Mouse (Mus musculus) neural tube, embryonic 14.5 days (tissue): ENCODE measurements around the gene Bean1. TPM values are rescaled to one million over a fixed set of nuclear protein-coding genes. Genes with fewer than 3 reads are reported as not detected.
A peak's percentile ranks its signal among the peaks of the same experiment; 100 is the strongest.
"Not testable (repeated sequence)": the region's sequence is repeated elsewhere in the genome, so short reads cannot be mapped to it uniquely, and the experiment has no call there.

ENCODE experiments used
- ATAC-seq: fragments of 200-750 bp; cut with Nextera tagmentation; 2 replicates; pipeline ENCODE4 v1.8.0; 2017; ENCODE audit warnings: low read depth, mild to moderate bottlenecking, moderate TSS enrichment, moderate library complexity
- H3K27ac ChIP-seq: fragments of 300-500 bp; sonication (generic); 2 replicates; pipeline ENCODE4 v1.5.1; 2014; ENCODE audit warnings: low read depth, mild to moderate bottlenecking, control low read depth, low read length, moderate library complexity, mixed read lengths
- H3K27me3 ChIP-seq: fragments of 300-500 bp; sonication (generic); 2 replicates; pipeline ENCODE4 v1.6.1; 2014; ENCODE audit warnings: low read length; ENCODE audit not compliant: control insufficient read depth, insufficient read depth
- H3K36me3 ChIP-seq: fragments of 300-500 bp; sonication (generic); 2 replicates; pipeline ENCODE4 v1.6.1; 2014; ENCODE audit warnings: low read length, mixed read lengths; ENCODE audit not compliant: control insufficient read depth, insufficient read depth
- H3K4me1 ChIP-seq: fragments of 300-500 bp; sonication (generic); 2 replicates; pipeline ENCODE4 v1.6.1; 2014; ENCODE audit warnings: low read length; ENCODE audit not compliant: control insufficient read depth, insufficient read depth
- H3K4me2 ChIP-seq: fragments of 300-500 bp; sonication (generic); 2 replicates; pipeline ENCODE4 v1.6.1; 2014; ENCODE audit warnings: mild to moderate bottlenecking, low read depth, low read length, control low read depth
- H3K4me3 ChIP-seq: fragments of 300-500 bp; sonication (generic); 2 replicates; pipeline ENCODE4 v1.5.1; 2014; ENCODE audit warnings: low read depth, low read length, control low read depth, mixed read lengths
- H3K9ac ChIP-seq: fragments of 300-500 bp; sonication (generic); replicated peaks from 2 replicates; pipeline ENCODE4 v1.6.1; 2014; ENCODE audit warnings: low read depth, mild to moderate bottlenecking, control low read depth, low read length, mixed read lengths
- H3K9me3 ChIP-seq: fragments of 300-500 bp; sonication (generic); 2 replicates; pipeline ENCODE4 v1.6.1; 2016; ENCODE audit warnings: low read length; ENCODE audit not compliant: control insufficient read depth
- WGBS: fragments of 180-500 bp; shearing (Covaris S2); extraction: QIAGEN DNeasy Blood & Tissue Kit; methylation state at CpG from one replicate; pipeline ENCODE4 v1.1.7; 2014; 5-methylcytosine and 5-hydroxymethylcytosine counted together
- polyA plus RNA-seq: library from polyadenylated mRNA; unstranded; fragments of >200 nt; fragmentation: Nextera tagmentation; extraction: Ambion mirVana; gene quantifications from 2 replicates; pipeline ENCODE4 v1.2.1, GENCODE M21; 2014

Bean1 gene
- polyA plus RNA-seq, 1 experiment from 2014 or later = 13.5 TPM

DNA sequence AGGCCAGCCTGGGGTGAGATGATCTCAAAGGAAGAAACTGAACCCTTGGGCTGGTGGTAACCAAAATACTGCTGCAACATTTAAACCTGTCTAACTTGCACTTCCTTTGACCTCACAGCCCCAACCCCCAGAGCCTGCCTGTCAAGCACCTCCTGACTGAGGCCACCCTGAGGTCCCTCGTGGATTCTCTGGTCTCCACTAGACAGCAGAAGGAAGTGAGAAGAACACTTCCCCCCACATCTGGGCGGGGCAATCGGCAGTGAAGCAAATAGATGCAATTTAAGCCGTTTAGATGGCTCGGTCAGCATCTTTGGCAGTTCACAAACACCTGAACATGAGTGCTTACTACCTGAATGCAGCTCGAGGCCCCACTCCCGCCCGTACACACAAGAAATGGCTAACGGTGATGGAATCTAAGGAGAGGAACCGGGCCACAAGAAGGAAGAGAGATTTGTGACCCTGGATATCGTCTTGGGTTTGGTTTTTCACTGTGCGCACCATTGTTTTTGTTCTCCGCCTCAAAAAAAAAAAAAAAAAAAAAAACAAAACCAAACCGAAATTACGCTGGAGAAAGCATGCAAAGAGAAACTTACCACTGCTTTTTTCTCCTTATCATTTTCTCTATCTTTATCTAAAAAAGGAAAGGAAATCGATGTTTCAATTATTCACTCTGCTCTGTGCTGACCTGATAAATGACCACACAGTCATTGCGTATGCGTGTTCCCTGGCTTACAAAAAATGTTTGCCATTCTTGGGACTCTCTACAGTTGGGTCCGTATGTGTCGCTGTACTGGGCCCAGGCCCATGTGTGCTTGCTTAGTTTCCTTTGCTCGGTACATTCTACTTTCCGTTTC, 77.0 kb downstream of the Bean1 start:
- H3K4me1 ChIP-seq = peaks cover 8% of the 10 kb centered on the region; the same call in 1 of the 2 replicates
- WGBS = 73% methylated on average over 22 of the region's 22 CpGs
- ATAC-seq = no peak
- peak overlapping the region; percentile 86; the same call in 1 of the 2 replicates for H3K9ac ChIP-seq
- H3K4me2 ChIP-seq = peak overlapping the region; percentile 61
- H3K36me3 ChIP-seq = peaks cover 12% of the 10 kb centered on the region
- 0 out of 2 replicates have a peak, but pooled peaks cover 3% of the 10 kb centered on the region for H3K27me3 ChIP-seq
- no peak overlapping the region for H3K27ac ChIP-seq
- H3K4me3 ChIP-seq = peak overlapping the region; percentile 87
- no peaks in the 10 kb centered on the region for H3K9me3 ChIP-seq

- peak; percentile 12; the same call in 1 of the 2 replicates for ATAC-seq
- H3K27ac ChIP-seq = no peak overlapping the region
Measured at GRCm38 (mm10) chr8:104247908-104248275, 77.7 kb downstream of the Bean1 start.

DNA sequence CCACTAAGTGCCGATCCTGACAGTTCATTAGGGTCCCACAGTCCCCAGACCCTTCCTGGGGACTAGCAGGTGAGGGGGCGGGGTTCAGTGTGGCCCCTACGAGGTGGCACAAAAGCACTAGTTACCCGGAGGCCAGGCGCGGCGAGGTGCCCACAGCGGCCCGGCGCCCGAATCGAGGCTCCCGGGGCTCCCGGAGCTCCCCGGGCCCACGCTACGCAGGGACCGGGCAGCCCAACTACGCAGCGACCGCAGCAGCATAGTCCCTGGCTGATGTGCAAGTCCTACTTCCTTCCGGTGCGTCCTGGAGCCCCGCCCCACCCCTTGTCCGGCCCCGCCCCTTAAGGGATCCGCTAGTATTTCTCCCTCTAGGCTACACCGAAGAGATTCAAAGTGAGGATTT, 78.0 kb downstream of the Bean1 start, which contains the start of gene Tk2:
Tk2 (minus strand) TSS at position 283 of the 400 bp plus-strand sequence.
- ATAC-seq = peak; percentile 94
- Histone ChIP-seq H3K4me2 (peak within 1 kb of the TSS; percentile 61), H3K36me3 (0 out of 2 replicates have a peak, but pooled peaks cover 2% of the 10 kb centered on the region), H3K4me1 (peaks cover 8% of the 10 kb centered on the region; the same call in 1 of the 2 replicates), H3K4me3 (peak within 1 kb of the TSS; percentile 87), H3K9ac (peak within 1 kb of the TSS; percentile 86), H3K27ac (no peak within 1 kb of the TSS), H3K27me3 (0 out of 2 replicates have a peak, but pooled peaks cover 3% of the 10 kb centered on the region), H3K9me3 (no peaks in the 10 kb centered on the region)
- WGBS = under 1% methylated on average over 28 of the region's 28 CpGs

More at GRCm38 (mm10) chr8:104247908-104248275, 77.7 kb downstream of the Bean1 start:
- H3K4me2 ChIP-seq = peak overlapping the region; percentile 61
- peaks cover 6% of the 10 kb centered on the region; the same call in 1 of the 2 replicates for H3K36me3 ChIP-seq
- WGBS = 3% methylated on average over 11 of the region's 11 CpGs
- H3K27me3 ChIP-seq = 0 out of 2 replicates have a peak, but pooled peaks cover 3% of the 10 kb centered on the region
- no peaks in the 10 kb centered on the region for H3K9me3 ChIP-seq
- peaks cover 8% of the 10 kb centered on the region; the same call in 1 of the 2 replicates for H3K4me1 ChIP-seq
- H3K9ac ChIP-seq = peak overlapping the region; percentile 86
- peak overlapping the region; percentile 87 for H3K4me3 ChIP-seq

DNA sequence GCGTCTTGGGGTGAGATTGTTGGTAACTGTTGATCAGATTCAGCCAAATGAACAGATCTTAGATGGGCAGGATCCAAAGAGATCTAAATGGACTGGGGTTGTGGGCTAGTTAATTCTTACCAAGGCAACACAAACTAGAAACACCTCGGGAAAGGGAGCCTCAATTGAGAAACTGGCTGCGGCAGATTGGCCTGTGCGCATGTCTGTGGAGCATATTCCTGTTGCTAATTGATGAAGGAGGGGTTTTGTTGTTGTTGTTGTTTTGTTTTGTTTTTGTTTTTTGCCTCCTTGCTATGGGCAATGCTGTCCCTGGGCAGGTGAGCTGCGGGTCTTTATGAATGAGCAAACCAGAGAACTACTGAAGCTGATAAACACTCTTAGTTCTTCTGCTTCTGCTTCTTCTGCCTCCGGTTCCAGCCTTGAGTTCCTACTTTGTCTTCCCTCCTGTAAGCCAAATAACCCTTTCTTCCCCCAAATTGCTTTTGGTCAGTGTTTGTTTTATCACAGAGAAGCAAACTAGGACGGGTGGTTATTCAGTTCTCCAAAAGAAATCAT, 79.3 kb downstream of the Bean1 start:
- no peak overlapping the region for H3K9ac ChIP-seq
- ATAC-seq = no peak
- H3K4me1 ChIP-seq = peaks cover 8% of the 10 kb centered on the region; the same call in 1 of the 2 replicates
- H3K27ac ChIP-seq = no peak overlapping the region
- 0 out of 2 replicates have a peak, but pooled peaks cover 3% of the 10 kb centered on the region for H3K27me3 ChIP-seq
- H3K4me3 ChIP-seq = no peak overlapping the region
- H3K4me2 ChIP-seq = no peak overlapping the region
- 88% methylated on average over 7 of the region's 7 CpGs for WGBS
- H3K36me3 ChIP-seq = no peaks in the 10 kb centered on the region
- no peaks in the 10 kb centered on the region for H3K9me3 ChIP-seq

- Histone ChIP-seq H3K9me3 (no peaks in the 10 kb centered on the region), H3K4me2 (peak within 1 kb of the TSS; percentile 66), H3K4me1 (peaks cover 8% of the 10 kb centered on the region; the same call in 1 of the 2 replicates), H3K27me3 (0 out of 2 replicates have a peak, but pooled peaks cover 3% of the 10 kb centered on the region), H3K4me3 (peak within 1 kb of the TSS; percentile 55), H3K36me3 (no peaks in the 10 kb centered on the region), H3K27ac (0 out of 2 replicates have a peak within 1 kb of the TSS, but pooled peaks have one; percentile 48), H3K9ac (peak within 1 kb of the TSS; percentile 47)
- 4% methylated on average over 41 of the region's 41 CpGs for WGBS
- peak; percentile 81 for ATAC-seq
Measured at GRCm38 (mm10) chr8:104250439-104251367, 80.5 kb downstream of the Bean1 start, which contains the start of gene Cklf. Gene Cklf, plus strand, starts transcription at chr8:104250861.

- H3K27me3 ChIP-seq = 0 out of 2 replicates have a peak, but pooled peaks cover 3% of the 10 kb centered on the region
- no peak overlapping the region; the same call in 1 of the 2 replicates for H3K9ac ChIP-seq
- 0% methylated on average over 7 of the region's 7 CpGs for WGBS
- no peak for ATAC-seq
- peak overlapping the region; percentile 55 for H3K4me3 ChIP-seq
- no peaks in the 10 kb centered on the region for H3K9me3 ChIP-seq
- no peak overlapping the region for H3K27ac ChIP-seq
- peak overlapping the region; percentile 66 for H3K4me2 ChIP-seq
- no peaks in the 10 kb centered on the region for H3K36me3 ChIP-seq
- peaks cover 8% of the 10 kb centered on the region; the same call in 1 of the 2 replicates for H3K4me1 ChIP-seq
Measured at GRCm38 (mm10) chr8:104251461-104251860, 81.2 kb downstream of the Bean1 start.

DNA sequence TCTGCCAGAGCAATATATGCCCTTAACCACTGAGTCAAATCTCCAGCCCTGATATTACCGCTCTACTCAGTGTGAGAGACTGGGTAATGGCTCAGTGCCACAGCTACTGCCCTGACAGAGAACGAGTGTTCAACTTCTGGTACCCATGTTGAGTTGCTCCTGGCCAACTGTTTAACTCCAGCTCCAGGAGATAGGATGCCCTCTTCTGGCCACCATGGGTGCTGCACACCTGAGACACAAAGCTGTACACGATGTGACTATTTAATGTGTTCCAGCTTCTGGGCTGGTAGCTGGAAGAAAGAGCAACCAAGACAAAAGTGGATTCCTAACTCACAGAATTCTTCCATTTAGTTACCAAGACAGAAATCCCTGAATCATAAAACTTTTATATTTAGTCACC, 82.8 kb downstream of the Bean1 start:
- Histone ChIP-seq H3K9me3 (no peaks in the 10 kb centered on the region), H3K4me2 (no peak overlapping the region), H3K9ac (no peak overlapping the region), H3K36me3 (0 out of 2 replicates have a peak, but pooled peaks cover 2% of the 10 kb centered on the region), H3K4me3 (no peak overlapping the region), H3K27me3 (0 out of 2 replicates have a peak, but pooled peaks cover 3% of the 10 kb centered on the region), H3K27ac (no peak overlapping the region), H3K4me1 (peaks cover under 1% of the 10 kb centered on the region; the same call in 1 of the 2 replicates)
- no peak for ATAC-seq
- WGBS = 92% methylated on average over 3 of the region's 3 CpGs

GRCm38 (mm10) chr8:104261802-104262201, 91.6 kb downstream of the Bean1 start:
- not testable (repeated sequence) for H3K9ac ChIP-seq, ATAC-seq, H3K9me3 ChIP-seq, H3K4me2 ChIP-seq, H3K27ac ChIP-seq, H3K4me1 ChIP-seq, H3K36me3 ChIP-seq, H3K27me3 ChIP-seq, H3K4me3 ChIP-seq
- WGBS = 95% methylated on average over 5 of the region's 5 CpGs
